Mouse (Mus musculus): Measurements from ENCODE around the gene Vmn1r138.
"Not testable (repeated sequence)": the region's sequence is repeated elsewhere in the genome, so short reads cannot be mapped to it uniquely, and the experiment has no call there.

Vmn1r138 gene

DNA sequence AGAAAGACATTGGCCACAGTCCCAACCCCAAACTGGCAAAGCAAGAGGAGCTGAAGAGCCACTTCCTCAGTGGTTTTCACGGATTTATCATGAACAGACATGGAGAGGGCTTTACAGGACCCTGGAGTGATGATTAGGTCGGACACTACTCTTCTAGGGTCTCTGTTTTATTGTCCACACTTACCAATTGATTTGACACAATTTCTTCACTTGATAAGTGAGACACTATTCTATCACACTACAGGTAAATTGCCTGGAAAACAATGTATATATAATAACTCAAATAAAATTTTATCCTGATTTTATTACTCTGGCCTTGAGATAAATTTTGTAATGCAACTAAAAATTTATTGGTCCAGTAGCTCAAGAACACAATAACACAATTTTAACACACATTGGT is at the start of gene Vmn1r138:
Vmn1r138 (minus strand) TSS at position 101 of the 400 bp plus-strand sequence.
- not testable (repeated sequence) for TF ChIP-seq GATA4 (IDR thresholded peaks at IDR 0.05; ENCODE audit: insufficient replicate concordance, low read length)

DNA sequence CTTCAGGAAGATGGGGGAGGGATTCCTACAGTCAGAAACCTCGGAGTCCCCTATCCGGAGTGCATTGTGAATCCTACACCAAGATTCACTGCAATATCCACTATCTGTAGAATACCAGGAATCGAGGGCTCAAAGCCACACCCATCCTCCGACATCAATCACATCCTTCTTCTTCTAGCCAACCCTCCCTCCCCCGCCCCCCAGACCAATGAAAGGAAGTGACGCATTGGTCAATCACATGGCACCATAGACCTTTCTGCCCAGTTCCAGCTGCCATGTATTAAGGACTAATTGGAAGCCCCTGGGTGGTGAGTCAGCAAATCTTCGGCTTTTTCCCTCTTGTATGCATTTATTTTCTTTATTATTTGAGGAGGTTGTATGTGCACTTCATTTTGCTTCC is 40.1 kb upstream of the Vmn1r138 start, which contains the start of gene Vmn1r139:
Vmn1r139 (plus strand) TSS at position 301 of the 400 bp plus-strand sequence.
- not testable (repeated sequence) for TF ChIP-seq GATA4 (IDR thresholded peaks at IDR 0.05; ENCODE audit: insufficient replicate concordance, low read length)

- TF ChIP-seq GATA4 (IDR thresholded peaks at IDR 0.05; ENCODE audit: insufficient replicate concordance, low read length), result not testable (repeated sequence)
Observed at GRCm38 (mm10) chr7:22056205-22056604, 27.5 kb upstream of the Vmn1r138 start, which contains the start of gene Gm6176. Gm6176 (minus strand) TSS chr7:22056305.

- TF ChIP-seq GATA4 (IDR thresholded peaks at IDR 0.05; ENCODE audit: insufficient replicate concordance, low read length), result not testable (repeated sequence)
Observed at GRCm38 (mm10) chr7:21994287-21994686, 34.4 kb downstream of the Vmn1r138 start, which contains the start of gene Vmn1r137. Vmn1r137 (plus strand) TSS chr7:21994587.

Measured in liver, adult (tissue).